Mouse (Mus musculus): ENCODE data around the gene Fbxl13. TPM values are rescaled to one million over a fixed set of nuclear protein-coding genes. Genes with fewer than 3 reads are reported as not detected.
A peak's percentile ranks its signal among the peaks of the same experiment; 100 is the strongest.

The Fbxl13 gene
- polyA plus RNA-seq, 1 experiment from 2014 or later, result 0.13 TPM

DNA sequence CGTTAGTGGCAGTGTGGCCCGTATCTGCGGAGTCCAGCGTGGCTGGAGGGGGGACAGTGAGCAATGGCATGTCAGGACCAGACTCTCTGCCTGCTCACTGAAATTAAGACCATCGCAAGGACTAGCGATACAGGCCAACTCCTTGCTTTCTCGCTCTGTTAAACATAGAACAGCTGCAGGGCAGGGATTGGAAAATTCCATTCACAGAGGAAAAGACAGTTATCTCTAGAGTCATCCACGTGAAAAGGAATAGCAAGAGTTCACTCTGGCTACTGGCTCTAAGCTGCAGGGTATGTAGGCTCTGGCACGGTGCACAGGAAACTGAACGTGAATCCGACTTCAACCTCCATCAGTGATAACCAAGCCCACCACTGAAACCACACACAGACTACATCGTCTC is 29.6 kb upstream of the Fbxl13 start:
- Histone ChIP-seq H3K4me1 (peaks cover 4% of the 10 kb centered on the region; the same call in 1 of the 2 replicates), H3K27ac (replicated peaks) (no peak overlapping the region), H3K36me3 (peaks cover 7% of the 10 kb centered on the region; the same call in 1 of the 2 replicates), H3K4me2 (no peak overlapping the region), H3K4me3 (replicated peaks) (no peak overlapping the region), H3K27me3 (replicated peaks) (no peaks in the 10 kb centered on the region), H3K9me3 (replicated peaks) (no peaks in the 10 kb centered on the region), H3K9ac (replicated peaks) (no peak overlapping the region)
- ATAC-seq (ENCODE audit: low FRiP score), result no peak
- WGBS, result 73% methylated on average over 12 of the region's 12 CpGs

DNA sequence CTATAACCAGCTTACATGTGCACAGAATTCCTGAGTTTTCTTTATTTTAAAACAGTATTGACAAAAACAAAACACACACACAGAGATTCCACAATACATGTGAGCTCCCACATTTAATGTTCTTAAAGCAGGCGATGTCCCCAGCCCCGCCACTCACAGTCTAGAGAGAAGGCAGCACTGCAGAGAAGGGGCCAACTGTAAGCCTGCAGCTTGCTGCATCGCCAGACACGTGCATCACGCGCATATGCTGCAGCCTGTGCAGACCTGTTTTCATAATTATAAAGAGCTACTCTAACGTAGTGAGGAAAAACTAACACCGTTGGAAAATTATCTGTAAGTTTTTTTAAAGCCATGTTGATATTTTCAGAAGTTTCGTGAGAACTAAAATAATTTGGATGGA is 28.3 kb upstream of the Fbxl13 start:
- Histone ChIP-seq H3K9ac (replicated peaks) (no peak overlapping the region), H3K9me3 (replicated peaks) (no peaks in the 10 kb centered on the region), H3K36me3 (peaks cover 7% of the 10 kb centered on the region; the same call in 1 of the 2 replicates), H3K27ac (replicated peaks) (no peak overlapping the region), H3K4me3 (replicated peaks) (no peak overlapping the region), H3K4me1 (peaks cover 4% of the 10 kb centered on the region; the same call in 1 of the 2 replicates), H3K4me2 (peak overlapping the region; percentile 41), H3K27me3 (replicated peaks) (no peaks in the 10 kb centered on the region)
- ATAC-seq (ENCODE audit: low FRiP score), result peak; percentile 56; the same call in 1 of the 2 replicates
- 65% methylated on average over 9 of the region's 9 CpGs for WGBS

DNA sequence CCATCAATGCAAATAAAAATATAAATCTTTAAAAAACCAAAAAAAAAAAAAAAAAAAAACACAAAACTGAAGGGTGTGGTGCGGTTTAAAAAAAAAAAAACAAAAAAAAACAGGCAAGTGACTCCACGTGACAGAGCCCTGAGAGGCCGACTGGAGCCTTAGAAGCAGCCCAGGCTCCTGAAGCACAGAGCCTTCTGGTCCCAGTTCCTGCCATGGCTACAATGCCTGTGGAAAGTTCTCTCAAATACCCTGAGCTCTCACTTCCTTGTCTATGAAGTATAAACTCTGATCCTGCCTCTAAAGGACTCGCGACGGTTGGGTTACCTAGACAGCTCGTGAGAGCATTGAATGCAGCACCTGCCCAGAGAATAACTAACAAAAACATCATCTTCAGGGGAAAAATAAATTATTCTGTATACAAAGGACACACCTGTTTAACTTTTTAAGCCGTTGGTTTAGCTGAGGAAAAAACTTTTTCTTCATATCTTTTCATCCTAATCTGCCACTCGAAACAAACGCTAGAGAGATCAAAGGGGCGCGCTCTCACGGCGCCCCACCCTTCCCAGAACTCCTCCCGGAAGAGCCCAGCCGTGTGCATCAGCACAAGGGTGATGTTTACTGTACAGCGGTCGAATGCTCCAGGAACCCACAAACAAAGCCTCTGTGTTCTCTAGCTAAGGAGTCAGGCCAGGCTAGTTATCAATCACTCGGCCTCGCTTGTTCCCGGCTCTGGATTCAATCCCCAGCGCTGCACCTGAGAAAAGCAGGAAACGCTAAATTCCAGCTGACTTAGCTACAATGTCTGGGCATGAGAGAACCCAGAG is 27.6 kb upstream of the Fbxl13 start:
- H3K4me3 ChIP-seq (replicated peaks), result 0 out of 2 replicates have a peak overlapping the region, but pooled peaks have one; percentile 5
- H3K4me2 ChIP-seq, result peak overlapping the region; percentile 41
- H3K27me3 ChIP-seq (replicated peaks), result no peaks in the 10 kb centered on the region
- H3K36me3 ChIP-seq, result peaks cover 7% of the 10 kb centered on the region; the same call in 1 of the 2 replicates
- H3K9ac ChIP-seq (replicated peaks), result no peak overlapping the region
- H3K9me3 ChIP-seq (replicated peaks), result no peaks in the 10 kb centered on the region
- peaks cover 4% of the 10 kb centered on the region; the same call in 1 of the 2 replicates for H3K4me1 ChIP-seq
- no peak overlapping the region for H3K27ac ChIP-seq (replicated peaks)
- 41% methylated on average over 23 of the region's 23 CpGs for WGBS
- peak; percentile 73 for ATAC-seq (ENCODE audit: low FRiP score)

DNA sequence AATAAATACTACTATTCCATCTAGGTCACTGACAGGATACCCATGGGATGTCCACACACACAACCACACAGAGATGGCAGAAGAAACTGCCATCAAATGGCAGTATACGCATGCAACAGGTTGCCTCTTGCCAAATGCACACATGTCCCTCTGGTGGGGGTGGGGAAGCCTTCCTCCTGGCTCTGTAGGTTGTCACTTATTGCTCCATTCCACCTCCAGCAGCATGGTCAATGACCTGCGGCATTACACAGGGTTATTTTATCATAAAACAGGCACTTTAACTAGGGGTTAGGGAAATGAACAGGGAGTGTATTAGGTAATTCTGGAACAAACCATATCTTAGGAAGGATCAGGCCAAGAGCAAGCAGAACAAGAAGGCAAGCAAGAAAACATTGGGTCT is 23.9 kb upstream of the Fbxl13 start:
- ATAC-seq (ENCODE audit: low FRiP score), result no peak
- Histone ChIP-seq H3K9me3 (replicated peaks) (no peaks in the 10 kb centered on the region), H3K4me3 (replicated peaks) (no peak overlapping the region), H3K9ac (replicated peaks) (no peak overlapping the region), H3K36me3 (0 out of 2 replicates have a peak, but pooled peaks cover 2% of the 10 kb centered on the region), H3K27ac (replicated peaks) (no peak overlapping the region), H3K4me1 (peaks cover 12% of the 10 kb centered on the region; the same call in 1 of the 2 replicates), H3K4me2 (no peak overlapping the region), H3K27me3 (replicated peaks) (no peaks in the 10 kb centered on the region)
- WGBS, result 89% methylated on average over 2 of the region's 2 CpGs

DNA sequence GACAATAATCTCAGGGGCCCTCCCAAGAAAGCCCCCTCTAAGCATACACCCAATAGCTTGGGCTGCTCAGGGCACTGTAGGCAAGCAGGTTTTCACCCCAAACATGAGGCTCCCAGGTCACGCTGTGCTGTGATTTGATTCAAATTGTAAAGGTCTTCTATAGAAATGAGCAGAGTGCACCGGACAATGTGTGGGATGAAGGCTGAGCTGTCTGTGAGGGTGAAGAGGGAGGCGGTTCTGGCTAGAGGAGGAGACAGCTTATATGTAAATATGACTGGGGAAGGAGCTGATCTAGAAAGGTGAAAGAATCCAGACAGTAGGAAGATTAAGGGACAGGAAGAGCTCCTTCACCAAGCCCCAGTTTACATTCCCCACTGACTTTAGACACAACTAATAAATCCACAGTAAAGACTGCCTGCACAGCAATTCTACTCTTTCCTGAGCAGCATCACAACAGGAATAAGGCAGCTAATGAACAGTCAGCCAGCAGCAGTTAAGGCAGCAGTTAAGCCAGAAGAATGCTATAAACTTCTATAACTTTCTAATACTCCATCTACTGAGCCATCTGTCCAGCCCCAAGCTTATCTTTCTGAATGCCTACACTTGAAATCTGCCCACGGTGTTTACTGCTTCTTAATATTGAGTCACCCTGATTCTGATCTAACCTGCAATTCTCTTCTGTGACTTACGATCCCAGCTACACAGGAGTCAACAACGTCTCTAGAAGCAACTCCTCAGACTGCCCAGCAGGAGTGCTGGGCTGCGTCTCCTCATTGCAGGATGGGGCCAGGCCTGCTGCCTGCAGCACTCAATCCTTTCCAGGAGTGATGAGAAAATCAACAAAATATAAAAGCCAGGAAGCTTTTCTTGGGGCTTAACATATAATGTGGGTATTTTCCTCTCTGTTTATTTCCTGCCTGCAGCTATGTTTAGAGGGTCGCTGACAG is 22.0 kb upstream of the Fbxl13 start:
- 36% methylated on average over 8 of the region's 8 CpGs for WGBS
- Histone ChIP-seq H3K4me3 (replicated peaks) (no peak overlapping the region), H3K4me1 (0 out of 2 replicates have a peak, but pooled peaks cover 8% of the 10 kb centered on the region), H3K27ac (replicated peaks) (peak overlapping the region; percentile 7; the same call in 1 of the 2 replicates), H3K9me3 (replicated peaks) (no peaks in the 10 kb centered on the region), H3K36me3 (peaks cover 16% of the 10 kb centered on the region), H3K9ac (replicated peaks) (no peak overlapping the region), H3K27me3 (replicated peaks) (no peaks in the 10 kb centered on the region), H3K4me2 (no peak overlapping the region)
- ATAC-seq (ENCODE audit: low FRiP score), result peak; percentile 55; the same call in 1 of the 2 replicates

DNA sequence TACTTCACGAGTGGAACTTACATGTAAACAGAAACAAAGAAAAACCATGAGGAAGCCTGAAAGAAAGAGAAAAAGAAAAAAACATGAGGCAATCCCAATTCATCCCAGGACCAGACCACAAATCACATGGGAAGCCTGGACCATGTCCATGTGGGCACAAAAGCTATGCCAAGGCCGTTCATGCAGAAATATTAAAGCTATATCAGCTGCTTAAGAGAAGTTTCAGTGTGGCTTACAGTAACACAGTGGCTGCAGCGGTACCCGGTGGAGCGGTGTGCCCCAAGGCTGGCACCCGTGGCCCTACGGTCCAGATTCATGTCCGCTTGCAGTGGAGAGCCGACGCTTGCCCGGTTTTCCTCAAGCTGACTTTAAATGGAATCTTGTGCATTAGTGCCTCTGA is 17.6 kb upstream of the Fbxl13 start:
- Histone ChIP-seq H3K36me3 (peaks cover 53% of the 10 kb centered on the region), H3K4me1 (peaks cover 16% of the 10 kb centered on the region; the same call in 1 of the 2 replicates), H3K27ac (replicated peaks) (no peak overlapping the region), H3K4me2 (no peak overlapping the region), H3K4me3 (replicated peaks) (no peak overlapping the region), H3K9me3 (replicated peaks) (no peaks in the 10 kb centered on the region), H3K9ac (replicated peaks) (no peak overlapping the region), H3K27me3 (replicated peaks) (no peaks in the 10 kb centered on the region)
- ATAC-seq (ENCODE audit: low FRiP score), result no peak
- 86% methylated on average over 11 of the region's 11 CpGs for WGBS

DNA sequence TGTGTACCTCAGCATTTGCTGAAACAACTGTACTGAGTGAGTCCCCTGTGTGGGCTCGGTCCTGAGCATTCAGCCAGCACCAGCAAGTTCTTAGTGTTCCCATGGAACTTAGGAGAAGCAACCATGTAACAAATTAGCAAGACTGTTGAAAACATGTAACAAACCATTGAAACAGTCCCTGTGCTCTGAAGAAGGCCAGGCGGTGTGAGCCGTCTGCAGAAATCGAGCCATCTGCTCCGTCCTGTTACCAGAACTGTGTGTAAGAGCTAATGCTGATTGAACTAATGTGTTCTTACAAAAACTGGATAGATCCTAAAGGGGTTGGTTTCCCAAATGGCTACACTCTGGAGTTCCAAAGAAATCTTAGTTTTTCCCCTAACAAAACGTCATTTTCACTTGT is 15.4 kb upstream of the Fbxl13 start:
- Histone ChIP-seq H3K9me3 (replicated peaks) (no peaks in the 10 kb centered on the region), H3K4me3 (replicated peaks) (no peak overlapping the region), H3K4me2 (no peak overlapping the region), H3K4me1 (peaks cover 8% of the 10 kb centered on the region; the same call in 1 of the 2 replicates), H3K36me3 (peaks cover 62% of the 10 kb centered on the region), H3K9ac (replicated peaks) (no peak overlapping the region), H3K27me3 (replicated peaks) (no peaks in the 10 kb centered on the region), H3K27ac (replicated peaks) (no peak overlapping the region)
- ATAC-seq (ENCODE audit: low FRiP score), result no peak
- WGBS, result 83% methylated on average over 6 of the region's 6 CpGs

DNA sequence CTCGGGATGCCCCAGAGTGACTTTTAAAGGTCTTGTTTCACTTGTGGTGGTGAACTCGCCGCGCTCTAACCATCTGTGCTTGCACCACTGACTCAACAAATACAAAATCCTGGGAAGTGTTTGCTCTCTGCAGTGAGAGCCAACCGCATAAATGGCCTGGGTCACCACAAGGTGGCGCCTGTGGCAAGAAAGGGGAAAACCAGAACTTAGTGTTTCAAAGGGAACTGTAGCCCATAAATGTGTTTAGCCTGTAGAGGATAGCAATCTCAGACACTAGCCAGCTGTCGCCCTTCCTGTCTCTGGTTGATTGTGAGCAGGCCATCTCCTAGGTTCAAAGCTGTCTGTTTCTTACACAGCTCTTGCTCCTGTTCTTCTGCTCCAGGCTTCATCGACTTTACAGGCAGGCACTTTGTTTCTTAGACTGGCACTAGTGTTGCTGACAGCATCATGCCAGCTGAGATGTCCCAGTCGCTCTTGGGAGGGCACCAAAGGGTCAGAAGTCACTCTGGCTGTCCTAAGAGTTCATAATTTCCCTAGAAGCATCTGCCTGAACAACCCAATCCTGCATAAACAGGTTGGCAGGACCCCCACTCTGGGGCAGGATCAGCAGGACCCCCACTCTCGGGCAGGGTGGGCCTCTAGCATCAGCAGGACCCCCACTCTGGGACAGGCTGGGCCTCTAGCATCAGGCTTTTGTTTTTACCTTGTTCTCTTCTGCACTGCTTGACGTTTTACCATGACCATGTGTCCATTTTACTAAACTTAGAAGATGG is 13.4 kb upstream of the Fbxl13 start:
- H3K4me1 ChIP-seq, result peaks cover 8% of the 10 kb centered on the region; the same call in 1 of the 2 replicates
- no peaks in the 10 kb centered on the region for H3K27me3 ChIP-seq (replicated peaks)
- H3K9me3 ChIP-seq (replicated peaks), result no peaks in the 10 kb centered on the region
- H3K9ac ChIP-seq (replicated peaks), result no peak overlapping the region
- WGBS, result 49% methylated on average over 11 of the region's 11 CpGs
- peaks cover 63% of the 10 kb centered on the region for H3K36me3 ChIP-seq
- H3K4me2 ChIP-seq, result no peak overlapping the region
- ATAC-seq (ENCODE audit: low FRiP score), result peak; percentile 73
- H3K4me3 ChIP-seq (replicated peaks), result no peak overlapping the region
- H3K27ac ChIP-seq (replicated peaks), result no peak overlapping the region

DNA sequence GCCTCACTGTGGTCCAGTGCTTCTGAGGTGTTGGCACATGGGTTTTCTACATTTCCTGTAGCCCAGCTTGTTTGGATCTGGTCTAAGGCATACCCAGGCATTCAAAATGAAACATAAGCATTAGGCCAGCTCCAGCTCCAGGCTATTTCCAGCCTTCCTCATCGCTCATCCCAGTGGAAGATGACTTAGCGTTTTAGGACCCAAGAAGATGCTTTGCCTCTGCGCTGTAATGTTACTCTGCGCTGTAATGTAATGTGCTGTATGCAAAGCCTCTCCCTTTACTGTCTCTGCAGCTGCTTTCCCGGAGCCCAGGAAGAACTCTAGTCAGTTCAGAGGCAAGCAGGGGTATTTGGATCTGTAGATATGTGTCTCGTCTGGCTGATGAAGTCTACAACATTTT is 12.6 kb upstream of the Fbxl13 start:
- Histone ChIP-seq H3K4me2 (no peak overlapping the region), H3K4me3 (replicated peaks) (no peak overlapping the region), H3K27ac (replicated peaks) (no peak overlapping the region), H3K9me3 (replicated peaks) (no peaks in the 10 kb centered on the region), H3K27me3 (replicated peaks) (no peaks in the 10 kb centered on the region), H3K4me1 (peaks cover 8% of the 10 kb centered on the region; the same call in 1 of the 2 replicates), H3K36me3 (peaks cover 64% of the 10 kb centered on the region), H3K9ac (replicated peaks) (no peak overlapping the region)
- ATAC-seq (ENCODE audit: low FRiP score), result no peak
- WGBS, result 82% methylated on average over 6 of the region's 6 CpGs

DNA sequence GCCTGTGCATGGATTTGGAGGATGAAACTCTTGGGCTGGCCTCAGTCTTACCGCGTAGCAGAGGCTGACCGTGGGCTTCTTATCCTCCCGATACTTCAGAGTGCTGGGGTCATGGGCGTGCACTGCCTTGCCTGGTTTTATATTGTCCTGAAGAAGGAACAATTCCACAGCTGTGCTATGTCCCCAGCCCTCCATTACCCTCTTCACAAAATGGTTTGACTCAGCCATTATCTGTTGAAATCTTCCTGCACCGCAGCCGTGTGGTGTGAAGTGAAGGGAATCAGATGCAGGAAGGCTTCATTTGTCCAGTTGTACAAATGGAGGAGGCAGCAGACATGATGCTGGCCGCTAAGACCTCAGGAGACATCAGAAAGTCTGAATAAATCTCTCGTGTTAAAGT is 11.5 kb upstream of the Fbxl13 start:
- no peak overlapping the region for H3K4me2 ChIP-seq
- no peak overlapping the region for H3K27ac ChIP-seq (replicated peaks)
- H3K36me3 ChIP-seq, result peaks cover 66% of the 10 kb centered on the region
- peaks cover 8% of the 10 kb centered on the region; the same call in 1 of the 2 replicates for H3K4me1 ChIP-seq
- whole genome bisulfite sequencing, result 91% methylated on average over 9 of the region's 9 CpGs
- no peak for ATAC-seq (ENCODE audit: low FRiP score)
- H3K4me3 ChIP-seq (replicated peaks), result no peak overlapping the region
- H3K27me3 ChIP-seq (replicated peaks), result no peaks in the 10 kb centered on the region
- H3K9ac ChIP-seq (replicated peaks), result no peak overlapping the region
- no peaks in the 10 kb centered on the region for H3K9me3 ChIP-seq (replicated peaks)

Data from neural tube, embryonic 15.5 days (tissue).